Mouse (Mus musculus): ENCODE results near the gene Epb41l1.

Epb41l1 gene

DNA sequence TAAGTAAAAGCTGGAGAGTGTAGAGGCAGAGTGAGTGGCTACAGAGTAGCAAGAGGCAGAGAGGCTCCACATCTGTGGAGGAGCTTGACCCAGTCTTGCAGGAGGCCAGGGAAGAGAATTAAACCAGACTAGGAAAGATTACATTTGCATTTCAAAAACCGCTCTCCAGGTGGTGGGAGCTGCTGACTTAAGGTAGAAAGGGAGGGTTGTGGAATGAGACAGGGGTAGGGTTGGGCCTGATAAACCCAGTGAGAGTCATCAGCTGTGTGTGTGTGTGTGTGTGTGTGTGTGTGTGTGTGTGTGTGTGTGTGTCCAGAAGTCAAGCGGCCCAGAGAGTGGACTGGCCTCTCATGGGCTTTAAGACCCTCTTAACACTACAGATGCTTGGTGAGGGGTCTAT lies 4.9 kb downstream of the Epb41l1 start:
- no peak for DNase-seq (ENCODE audit: low spot score)

DNA sequence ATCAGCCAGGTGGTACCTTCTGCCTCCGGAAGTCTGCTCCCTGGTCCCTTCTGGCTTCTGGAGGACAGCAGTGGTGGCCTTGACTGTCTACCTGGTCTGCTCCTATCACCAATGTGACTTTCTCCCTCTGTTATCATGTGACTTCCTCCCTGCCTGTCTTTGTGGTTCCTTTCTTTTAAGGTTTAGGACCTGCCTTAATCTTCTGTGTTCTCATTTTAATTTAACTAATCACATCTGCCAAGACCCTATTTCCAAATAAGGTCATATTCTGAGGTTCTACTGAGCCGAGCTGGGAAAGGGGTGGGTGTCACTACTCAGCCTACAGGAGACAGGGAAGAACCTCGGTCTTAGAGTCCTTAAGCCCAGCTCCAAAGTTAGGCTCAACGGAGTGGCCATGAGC lies 5.4 kb downstream of the Epb41l1 start:
- DNase-seq (ENCODE audit: low spot score), result no peak

DNA sequence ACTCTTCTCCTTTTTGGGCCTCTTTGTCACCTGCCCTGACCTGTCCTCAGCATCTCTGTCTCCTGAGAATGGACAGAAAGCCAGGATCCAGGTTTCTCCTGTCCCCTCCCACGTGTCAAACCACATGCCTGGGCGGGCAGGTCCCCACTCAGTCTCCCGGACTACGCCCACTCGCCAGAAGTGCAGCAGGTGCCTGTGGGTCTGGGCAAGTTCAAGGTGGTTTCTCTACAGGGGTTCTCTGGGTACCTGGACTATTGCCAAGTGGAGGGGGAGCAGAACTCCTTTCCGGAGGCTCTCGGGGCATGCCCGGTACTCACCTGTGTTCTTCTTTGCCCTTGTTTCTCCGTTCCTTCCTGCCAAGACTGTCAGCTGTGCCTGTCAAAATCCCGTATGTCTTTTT lies 9.1 kb downstream of the Epb41l1 start:
- no peak for DNase-seq (ENCODE audit: low spot score)

DNA sequence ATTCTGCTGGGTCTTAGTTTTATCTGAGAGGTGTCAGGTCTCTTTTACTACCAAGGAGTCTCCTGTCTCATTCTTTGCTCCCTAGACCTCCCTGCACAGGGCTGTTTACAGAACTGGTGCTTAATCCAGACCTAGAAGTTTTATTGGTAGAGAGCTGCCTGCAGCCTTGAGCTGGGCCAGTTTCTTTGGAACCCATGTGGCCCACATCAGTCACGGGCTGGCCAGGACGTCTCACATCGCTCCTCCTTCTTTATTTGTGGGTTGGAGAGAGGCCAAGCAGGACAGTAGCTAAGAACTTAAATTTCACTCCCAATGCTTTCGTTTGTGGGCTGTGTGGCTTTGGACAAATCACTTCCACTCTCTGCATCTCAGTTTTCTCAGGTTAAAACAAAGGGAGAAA lies 9.6 kb downstream of the Epb41l1 start:
- DNase-seq (ENCODE audit: low spot score), result no peak

DNA sequence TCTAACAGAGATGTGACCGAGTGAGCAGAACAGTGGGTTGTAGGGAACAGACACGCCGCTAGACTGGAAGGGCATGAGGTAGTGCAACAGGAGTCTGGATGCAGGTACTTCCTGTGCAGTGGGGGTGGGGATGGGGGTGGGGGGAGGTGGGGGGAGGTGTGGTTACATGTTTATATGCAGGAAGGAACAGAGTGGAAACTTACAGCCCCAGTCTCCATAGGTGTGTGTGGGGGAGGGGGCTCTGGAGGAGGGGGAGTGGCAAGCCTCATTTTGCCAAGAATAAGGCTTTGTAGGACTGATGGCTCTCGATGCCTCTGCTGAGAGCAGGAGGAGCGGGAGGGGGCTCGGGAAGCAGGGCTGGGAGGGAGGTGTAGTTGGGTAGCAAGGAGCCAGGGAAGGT lies 10.7 kb downstream of the Epb41l1 start:
- no peak for DNase-seq (ENCODE audit: low spot score)

DNA sequence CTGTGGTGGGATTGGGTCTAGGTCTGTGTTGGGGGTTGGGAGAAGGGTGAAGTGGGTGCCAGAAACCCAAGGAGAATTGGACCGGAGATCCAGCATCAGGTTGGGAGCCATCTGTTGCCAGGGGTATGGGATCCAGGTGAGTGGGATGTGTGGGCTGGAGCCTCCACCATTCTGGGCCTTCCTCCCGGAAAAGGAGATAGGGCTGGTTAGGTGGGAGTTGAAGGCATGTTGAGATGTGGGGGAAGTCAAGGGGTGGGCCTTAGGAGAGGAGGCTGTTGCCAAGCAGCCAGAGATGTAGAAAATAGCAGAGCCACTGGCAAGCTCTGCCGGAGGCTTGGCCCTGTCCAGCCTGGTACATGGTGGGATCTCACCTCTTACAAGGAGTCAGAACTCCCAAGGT lies 11.4 kb downstream of the Epb41l1 start:
- no peak for DNase-seq (ENCODE audit: low spot score)

DNA sequence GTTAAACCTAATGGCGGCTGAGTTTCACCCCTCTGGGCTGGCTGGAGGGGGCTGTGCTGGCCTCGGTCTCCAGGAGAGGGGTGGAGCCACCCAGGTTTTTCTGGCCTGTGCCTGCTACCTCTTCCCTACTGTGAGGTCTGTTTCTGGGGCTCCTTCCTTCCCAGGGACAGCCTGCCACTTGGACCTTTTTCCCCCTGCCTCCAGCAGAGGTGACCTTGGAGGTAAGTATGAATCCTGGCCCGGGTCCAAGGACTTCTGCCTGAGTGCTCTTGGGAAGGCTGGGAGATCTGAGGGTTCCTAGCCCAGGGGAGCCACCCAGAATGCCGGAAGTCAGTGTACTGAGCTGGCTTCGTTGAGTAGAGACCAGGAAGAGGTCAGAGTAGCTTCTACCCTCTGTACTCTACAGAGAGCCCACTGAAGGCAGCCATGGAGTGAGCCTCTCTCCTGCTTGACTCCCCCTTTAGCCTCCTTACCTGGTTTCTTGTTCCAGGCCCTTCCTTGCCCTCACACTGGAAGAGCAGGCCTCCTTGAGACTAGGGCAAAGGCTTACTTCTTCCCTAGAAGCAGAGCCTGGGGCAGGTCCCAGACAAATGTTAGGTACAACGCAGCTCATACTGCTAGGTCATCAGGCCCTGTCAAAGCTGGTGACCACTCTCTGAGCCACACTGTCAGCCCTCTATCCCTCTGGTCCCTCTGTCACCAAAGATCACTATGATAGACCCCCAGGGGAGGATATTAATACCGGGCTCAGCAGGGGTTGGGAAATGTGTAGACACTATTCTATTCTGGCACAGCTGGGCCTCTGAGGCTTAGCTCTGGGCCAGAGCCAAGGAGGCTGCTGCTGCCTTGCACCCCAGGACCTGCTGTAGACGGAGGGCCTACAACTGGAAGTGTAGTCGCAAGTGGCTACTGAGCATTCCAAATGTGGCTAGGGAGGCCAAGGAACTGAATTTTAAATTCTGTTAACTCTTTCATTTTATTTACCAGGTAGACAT lies 12.5 kb downstream of the Epb41l1 start:
- DNase-seq (ENCODE audit: low spot score), result peak; percentile 63

DNA sequence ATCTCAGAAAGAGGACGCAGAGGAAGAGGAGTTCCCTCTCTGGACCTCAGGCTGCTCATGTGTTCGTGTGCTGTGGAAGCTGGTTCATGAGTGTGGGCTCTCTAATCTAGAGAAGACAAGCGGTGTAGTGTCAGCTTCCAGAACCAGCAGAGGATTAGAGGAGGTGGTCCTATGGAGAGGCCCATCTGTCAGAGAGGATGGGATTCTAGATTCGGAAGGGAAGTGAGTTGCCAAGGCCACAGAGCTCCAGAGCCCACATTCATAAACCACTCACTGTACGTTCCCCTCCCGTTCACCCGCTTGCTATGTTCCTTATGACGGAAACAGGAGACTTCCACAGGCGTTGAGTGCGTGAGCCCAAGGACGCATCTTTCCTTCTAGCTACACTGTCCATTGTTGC lies 16.9 kb downstream of the Epb41l1 start:
- DNase-seq (ENCODE audit: low spot score), result no peak

DNA sequence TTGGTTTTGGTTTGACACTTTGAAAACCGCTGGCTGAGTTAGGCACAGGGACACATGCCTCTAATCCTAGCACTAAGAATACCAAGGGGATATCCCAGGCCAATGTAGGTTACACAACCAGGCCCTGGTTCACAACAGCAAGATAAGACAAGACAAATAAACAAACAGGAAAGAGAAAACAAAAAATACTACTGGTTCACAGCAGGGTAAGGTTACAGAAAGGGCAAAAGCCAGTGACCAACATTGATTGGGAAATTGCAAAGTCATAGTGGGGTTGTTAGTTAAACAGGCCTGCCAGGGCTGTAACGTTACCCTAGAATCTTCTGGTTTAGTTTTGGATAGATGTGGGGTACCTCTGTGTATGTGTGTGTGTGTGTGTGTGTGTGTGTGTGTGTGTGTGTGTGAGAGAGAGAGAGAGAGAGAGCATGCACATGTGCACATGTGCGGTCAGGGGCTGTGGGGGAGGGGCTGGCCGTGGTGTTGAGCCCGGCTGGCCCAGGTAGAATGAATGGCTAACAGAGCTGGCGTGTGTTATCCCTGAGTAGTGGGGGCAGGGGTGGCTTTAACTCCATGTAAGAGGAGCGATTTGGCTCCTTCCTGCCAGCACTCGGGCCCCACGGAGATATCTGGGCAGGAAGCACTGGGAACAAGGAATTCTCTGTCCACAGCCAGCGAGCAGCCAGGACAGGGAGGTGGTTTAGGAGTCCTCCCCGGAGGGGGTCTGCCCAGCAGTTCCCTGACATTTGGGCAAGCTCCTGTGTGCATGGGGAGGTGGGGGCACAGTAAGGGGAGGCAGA lies 19.2 kb downstream of the Epb41l1 start:
- no peak for DNase-seq (ENCODE audit: low spot score)

DNA sequence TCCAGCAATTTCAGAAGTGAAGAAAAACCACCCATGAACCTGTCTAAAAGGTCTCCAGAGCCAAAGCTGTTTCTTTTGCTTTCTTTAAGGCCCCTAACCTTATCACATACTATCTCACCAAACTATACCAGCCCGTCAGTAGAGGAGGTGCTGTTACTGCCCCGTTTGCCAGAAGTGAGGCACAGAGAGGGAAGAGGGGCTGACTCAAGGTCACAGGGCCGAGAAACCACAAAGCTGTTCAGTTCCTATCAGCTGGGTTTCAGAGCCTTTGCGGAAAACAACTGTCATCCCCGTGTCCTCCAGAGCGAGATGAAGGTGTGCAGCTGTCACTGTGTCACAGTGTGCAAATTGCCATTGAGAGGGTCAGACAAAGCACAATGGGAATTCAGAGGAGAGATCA lies 21.2 kb downstream of the Epb41l1 start:
- DNase-seq (ENCODE audit: low spot score), result no peak

DNA sequence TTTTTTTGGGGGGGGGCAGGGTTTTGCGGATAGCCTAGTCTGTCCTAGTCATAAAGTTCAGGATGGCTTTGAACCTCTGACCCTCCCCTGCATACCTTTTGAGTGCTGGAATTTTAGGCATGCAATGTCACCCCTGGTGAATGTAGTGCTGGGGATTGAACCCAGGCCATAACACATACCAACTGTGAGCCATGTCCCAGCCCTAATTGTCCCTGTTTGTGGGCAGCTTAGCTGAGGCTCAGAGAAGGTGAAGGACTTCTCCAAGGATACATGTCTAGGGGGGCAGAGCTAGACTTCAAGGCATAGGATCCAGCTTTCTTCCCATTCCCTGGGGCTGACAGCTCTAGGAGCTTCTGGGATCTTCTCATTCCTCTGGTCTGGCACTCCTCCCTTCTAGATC lies 22.6 kb downstream of the Epb41l1 start:
- no peak for DNase-seq (ENCODE audit: low spot score)

DNA sequence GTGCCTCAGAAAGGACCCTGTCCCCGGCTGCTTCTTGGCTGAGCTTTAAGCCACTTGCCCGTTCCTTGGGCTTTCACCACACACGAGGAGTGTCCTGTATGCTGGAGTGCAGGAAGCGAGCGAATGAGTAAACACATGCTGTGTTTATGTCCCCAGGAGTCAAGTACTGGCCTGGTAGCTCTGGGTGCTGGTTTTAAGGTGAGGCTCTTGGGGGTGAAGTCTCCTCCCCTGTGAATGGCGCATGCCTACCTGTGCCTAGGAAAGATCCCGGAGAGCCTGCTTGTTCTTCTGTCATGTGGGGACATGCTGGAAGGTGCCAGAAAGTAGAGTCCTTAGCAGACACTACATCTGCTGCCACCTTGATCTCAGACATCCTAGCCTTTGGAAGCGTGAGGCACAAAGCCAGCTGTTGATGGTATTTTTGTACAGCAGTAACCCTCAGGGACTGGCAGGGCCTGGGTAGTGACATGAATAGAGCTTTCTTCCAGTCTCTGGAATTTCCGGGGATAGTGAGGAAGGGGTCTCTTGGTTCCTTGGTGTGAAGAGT lies 25.9 kb downstream of the Epb41l1 start:
- peak; percentile 86 for DNase-seq (ENCODE audit: low spot score)

DNA sequence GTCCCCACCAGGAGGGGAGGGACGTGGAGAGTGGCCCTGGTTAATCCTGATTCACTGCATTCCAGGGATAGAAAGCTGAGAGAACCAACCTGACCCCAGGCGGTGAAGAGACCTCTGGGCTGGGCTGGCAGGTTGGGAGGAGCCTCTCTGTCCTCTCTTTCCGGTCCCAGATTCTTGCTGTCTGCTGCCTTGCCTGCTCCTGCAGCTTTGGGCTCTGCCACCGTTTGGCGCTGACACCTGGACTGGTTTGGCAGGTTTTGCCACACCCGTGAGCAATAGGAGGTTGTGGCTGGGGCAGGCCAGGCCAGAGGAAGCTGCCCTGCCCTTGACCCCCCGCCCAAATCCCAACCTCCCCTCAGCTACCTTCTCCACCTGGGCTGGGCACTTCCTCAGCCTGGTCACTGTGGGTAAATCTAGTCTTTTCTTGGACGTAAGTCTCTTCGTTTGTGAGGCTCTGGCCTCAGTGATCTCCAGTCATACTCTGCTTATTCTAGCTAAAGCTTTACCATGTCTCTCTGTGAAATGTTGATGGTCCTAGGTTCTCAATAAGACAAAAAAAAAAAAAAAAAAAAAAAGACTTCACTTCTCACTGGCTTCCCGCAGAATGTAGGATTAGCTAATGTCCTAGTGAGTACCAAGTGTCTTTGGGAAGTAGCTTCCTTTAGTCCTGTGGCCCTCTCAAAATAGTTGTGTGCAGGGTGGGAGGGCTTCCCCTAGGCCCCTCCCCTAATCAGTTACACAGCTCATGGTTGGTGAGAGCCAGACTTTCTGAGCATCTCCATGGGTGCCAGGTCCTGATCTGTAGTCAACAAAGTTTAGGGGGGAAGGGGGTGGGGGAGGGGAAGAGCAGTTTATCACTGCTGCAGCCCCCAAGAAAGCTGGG lies 26.9 kb downstream of the Epb41l1 start:
- DNase-seq (ENCODE audit: low spot score), result peak; percentile 84

DNA sequence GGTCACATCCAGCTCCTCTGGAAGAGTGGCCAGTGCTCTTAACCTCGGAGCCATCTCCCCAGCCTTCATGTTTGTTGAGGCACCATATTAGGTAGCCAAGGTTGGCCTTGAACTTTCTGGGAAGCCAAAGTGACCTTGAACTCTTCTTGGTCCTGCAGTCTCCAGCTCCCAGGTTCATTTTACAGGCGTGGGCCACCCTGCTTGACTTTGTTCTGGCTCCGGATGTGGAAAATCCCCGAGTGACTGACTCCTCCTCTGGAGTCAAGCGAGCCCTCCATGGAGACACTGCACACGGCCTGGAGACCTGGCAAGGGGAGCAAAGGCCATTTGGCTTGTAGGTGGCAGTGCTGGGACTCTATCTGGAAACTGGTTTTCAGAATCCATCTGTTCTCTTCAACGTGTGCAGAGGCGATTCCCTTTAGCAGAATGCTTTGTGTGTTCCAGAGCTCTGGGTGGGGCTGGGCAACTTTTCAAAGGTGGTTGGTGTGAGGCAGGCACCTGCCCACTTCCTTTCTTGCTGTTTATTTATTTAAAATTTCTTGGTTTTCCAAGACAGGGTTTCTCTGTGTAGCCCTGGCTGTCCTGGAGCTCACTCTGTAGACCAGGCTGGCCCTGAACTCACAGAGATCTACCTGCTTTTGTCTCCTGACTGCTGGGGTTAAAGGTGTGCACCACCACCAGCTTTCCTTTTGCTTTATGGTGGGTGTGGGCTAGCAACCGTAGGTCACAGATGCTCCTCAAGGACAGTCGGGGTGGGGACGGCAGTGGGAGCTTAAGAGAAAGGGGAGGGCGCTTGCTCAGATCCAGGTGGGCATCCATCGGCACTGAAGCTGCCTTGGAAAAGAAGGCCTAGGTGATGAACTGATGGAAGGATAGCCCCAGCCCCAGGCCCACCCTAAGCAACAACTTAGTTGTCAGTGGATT lies 30.8 kb downstream of the Epb41l1 start:
- DNase-seq (ENCODE audit: low spot score), result no peak

DNA sequence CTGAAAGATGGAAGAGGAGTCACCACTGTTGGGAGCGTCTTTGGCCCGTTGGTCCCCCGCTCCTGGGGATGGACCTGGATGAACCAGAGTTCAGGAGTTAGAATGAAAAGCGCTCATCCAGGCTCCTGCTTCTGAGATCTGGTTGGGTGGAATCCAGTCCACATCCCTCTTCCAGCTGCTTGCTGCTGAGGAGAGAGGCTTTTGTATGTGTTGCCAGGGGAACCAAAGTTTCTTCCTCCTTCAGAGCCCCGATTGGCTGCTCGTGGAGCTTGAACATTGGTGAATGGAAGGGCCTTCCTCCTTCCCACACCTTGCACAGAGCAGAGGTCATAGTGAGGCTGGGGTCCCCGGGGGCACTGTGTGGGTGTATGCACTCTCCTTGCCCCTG lies 31.4 kb downstream of the Epb41l1 start:
- DNase-seq (ENCODE audit: low spot score), result no peak

DNA sequence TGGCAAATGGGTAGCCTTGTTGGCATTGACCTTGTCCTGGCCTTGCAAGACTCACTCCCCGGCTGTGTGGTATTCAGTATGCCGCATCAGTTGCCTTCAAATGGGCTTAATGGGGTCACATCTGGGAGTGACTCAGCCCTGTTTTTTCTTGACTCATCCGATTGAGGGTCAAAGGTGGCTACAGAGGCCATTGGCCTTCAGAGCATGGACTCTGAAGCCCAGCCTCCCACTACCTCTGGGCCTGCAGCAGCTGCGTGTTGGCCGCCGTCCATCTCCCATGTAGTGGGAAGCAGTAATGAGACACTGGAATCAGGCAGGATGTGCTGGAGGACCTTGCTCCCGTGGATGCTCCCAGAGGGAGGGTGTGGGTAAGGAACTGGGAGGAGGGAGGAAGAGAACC lies 33.1 kb downstream of the Epb41l1 start:
- DNase-seq (ENCODE audit: low spot score), result no peak

DNA sequence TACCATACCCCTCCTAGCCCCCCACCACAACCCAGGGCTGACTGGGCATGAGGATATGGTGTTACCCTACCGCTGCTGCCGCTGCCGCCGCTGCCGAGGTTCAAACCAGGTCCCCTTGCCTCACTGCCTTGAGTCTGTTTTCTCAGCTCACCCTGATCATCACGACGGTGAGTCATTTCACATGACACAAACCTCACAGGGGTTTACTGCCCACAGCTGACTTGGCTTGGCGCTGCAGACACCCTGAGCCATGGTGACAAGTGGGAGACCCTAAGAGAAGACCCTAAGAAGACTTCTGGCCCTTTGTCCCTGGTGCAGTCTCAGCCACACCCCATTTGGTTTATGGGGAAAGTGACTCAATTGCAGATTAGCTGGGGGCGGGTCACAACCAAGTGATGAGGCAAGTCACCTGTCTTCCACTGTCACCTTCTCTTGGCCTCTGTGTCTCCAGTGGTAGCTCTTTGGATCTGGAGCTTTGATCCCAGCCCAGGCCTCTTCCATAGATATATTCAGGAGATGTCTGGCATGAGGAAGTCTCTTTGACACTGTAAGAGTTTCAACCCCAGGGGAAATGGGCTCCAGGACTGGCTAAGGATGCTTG lies 34.9 kb downstream of the Epb41l1 start:
- no peak for DNase-seq (ENCODE audit: low spot score)

DNA sequence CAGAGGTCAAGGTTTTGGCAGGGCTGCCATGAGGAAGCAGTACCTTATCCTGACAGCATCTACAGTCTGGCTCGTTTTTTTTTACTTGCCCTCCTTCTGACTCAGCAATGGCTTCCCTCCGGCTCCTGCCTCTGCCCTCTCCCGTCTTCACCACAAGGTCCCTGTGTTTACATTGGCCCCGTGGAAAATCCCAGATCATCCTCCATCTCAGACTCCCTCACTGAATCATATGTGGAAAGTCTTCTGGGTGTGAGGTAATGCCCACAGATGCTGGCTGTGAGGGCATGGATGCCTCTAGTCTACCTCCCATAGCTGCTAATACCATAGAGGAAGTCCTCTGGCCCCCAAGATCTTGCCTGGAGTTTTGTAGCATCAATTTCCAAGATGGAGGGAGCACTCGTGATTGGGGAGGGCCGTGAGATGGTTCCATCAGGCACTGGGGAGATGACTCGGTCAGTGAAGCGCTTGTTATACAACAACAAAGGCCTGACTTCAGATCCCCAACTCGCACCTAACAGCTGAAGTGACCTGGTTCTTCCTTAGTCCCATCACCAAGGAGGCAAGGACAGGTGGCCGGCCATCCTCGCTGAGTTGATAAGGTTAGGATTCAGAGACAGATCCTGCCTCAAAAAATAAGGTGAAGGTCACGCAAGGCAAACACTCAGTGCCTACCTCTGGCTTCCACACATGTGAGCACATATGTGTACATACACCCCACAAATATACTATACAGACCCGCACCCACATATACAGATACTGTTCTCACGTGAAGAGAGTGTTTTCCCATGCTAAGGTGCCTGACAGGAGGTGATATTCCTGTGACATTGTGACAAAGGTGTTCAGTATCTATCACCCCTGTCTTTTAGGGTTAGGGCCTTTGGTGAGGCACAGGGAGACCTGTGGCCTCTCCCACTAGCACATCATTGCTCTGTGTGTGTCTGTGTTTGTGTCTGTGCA lies 36.0 kb downstream of the Epb41l1 start:
- no peak for DNase-seq (ENCODE audit: low spot score)

DNA sequence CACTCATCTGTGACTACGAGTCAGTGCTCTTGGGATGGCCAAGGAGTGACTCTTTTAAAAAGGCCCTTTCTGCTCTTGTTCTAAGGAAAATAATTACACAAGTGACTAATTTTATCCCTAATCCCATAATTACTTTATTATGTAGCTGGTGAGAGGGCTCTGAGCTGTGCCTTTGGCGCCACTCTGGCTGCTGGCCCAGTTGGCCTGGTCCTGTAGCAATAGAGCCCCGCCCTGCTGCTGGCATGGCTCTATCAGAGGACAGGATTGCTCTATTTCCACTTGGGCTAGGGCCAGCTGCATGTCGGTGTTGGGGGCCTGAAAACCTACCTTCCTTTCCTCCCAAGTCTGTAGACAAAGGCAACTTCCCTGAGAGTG lies 36.6 kb downstream of the Epb41l1 start:
- peak; percentile 36 for DNase-seq (ENCODE audit: low spot score)
